Mouse (Mus musculus) small intestine, adult 2 months (tissue): ENCODE measurements at regions not wholly inside any gene's neighbourhood (a gene's known extent, or its start where the extent isn't known, plus 50 kb on each side); places are given as distances from the start of the nearest gene placed in this dataset.

Source experiments
- H3K27ac ChIP-seq: fragments of 200-500 bp; 2 replicates; pipeline ENCODE4 v1.5.1; 2012; ENCODE audit warnings: low read depth, low read length, control low read depth, inconsistent platforms; ENCODE audit not compliant: insufficient read depth
- H3K27me3 ChIP-seq: fragments of 200-500 bp; 2 replicates; pipeline ENCODE4 v1.6.1; 2012; ENCODE audit warnings: mild to moderate bottlenecking, moderate library complexity, low read length, inconsistent platforms; ENCODE audit not compliant: control insufficient read depth, insufficient read depth
- H3K36me3 ChIP-seq: fragments of 200-500 bp; 2 replicates; pipeline ENCODE4 v1.6.1; 2012; ENCODE audit warnings: mild to moderate bottlenecking, low read length, control low read depth, inconsistent platforms; ENCODE audit not compliant: control insufficient read depth, insufficient read depth
- H3K4me1 ChIP-seq: fragments of 200-500 bp; 2 replicates; pipeline ENCODE4 v1.6.1; 2012; ENCODE audit warnings: low read length, inconsistent platforms, mixed read lengths; ENCODE audit not compliant: control insufficient read depth, insufficient read depth, insufficient read length
- H3K4me3 ChIP-seq: fragments of 200-500 bp; 2 replicates; pipeline ENCODE4 v1.5.1; 2012; ENCODE audit warnings: low read depth, mild to moderate bottlenecking, control low read depth, inconsistent platforms, low read length, moderate library complexity
- CTCF ChIP-seq: fragments of 200-500 bp; IDR thresholded peaks from 2 replicates; pipeline ENCODE4 v1.5.1; 2012; ENCODE audit warnings: low read depth, mild to moderate bottlenecking, control low read depth, inconsistent platforms, low read length, moderate library complexity, mixed read lengths; ENCODE audit not compliant: insufficient replicate concordance, insufficient read length; ENCODE audit errors: extremely low read depth
- POLR2A ChIP-seq: fragments of 200-500 bp; IDR thresholded peaks from 2 replicates; pipeline ENCODE4 v1.6.1; 2012; ENCODE audit warnings: low read depth, mild to moderate bottlenecking, control low read depth, inconsistent platforms, low read length, moderate library complexity
- WGBS: fragments of 180-500 bp; shearing (Covaris S2); methylation state at CpG from one replicate; pipeline ENCODE4 v1.1.7; 2018; 5-methylcytosine and 5-hydroxymethylcytosine counted together

DNA sequence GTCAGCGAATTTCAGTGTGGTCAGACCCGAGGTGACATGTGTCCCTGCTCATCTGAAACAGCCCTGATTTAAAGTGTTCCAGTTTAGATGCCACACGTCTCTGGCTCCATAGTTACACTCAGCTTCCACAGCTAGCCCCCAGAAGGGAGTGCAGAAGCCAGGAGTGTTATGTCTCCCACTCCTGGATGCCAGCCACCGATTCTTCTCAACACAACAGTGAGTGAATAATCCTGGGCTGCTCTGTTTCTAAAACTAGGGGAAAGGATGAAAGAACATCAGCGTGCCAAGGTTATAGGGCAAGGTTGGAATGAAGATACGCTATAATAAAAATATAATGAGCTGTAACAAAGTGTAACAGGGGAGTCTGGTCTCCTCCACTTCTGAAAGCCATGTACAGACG lies 51.5 kb upstream of the Stmnd1 start:
- H3K27ac ChIP-seq = no peak overlapping the region
- no peak overlapping the region for H3K4me3 ChIP-seq
- no peaks in the 10 kb centered on the region for H3K36me3 ChIP-seq
- WGBS = 75% methylated on average over 7 of the region's 7 CpGs
- H3K27me3 ChIP-seq = no peaks in the 10 kb centered on the region
- no peaks in the 10 kb centered on the region for H3K4me1 ChIP-seq
- TF ChIP-seq POLR2A (no peak), CTCF (no peak)

GRCm38 (mm10) chr13:46218101-46218701 lies 55.3 kb upstream of the Stmnd1 start:
- Histone ChIP-seq H3K4me1 (no peaks in the 10 kb centered on the region), H3K4me3 (no peak overlapping the region)

DNA sequence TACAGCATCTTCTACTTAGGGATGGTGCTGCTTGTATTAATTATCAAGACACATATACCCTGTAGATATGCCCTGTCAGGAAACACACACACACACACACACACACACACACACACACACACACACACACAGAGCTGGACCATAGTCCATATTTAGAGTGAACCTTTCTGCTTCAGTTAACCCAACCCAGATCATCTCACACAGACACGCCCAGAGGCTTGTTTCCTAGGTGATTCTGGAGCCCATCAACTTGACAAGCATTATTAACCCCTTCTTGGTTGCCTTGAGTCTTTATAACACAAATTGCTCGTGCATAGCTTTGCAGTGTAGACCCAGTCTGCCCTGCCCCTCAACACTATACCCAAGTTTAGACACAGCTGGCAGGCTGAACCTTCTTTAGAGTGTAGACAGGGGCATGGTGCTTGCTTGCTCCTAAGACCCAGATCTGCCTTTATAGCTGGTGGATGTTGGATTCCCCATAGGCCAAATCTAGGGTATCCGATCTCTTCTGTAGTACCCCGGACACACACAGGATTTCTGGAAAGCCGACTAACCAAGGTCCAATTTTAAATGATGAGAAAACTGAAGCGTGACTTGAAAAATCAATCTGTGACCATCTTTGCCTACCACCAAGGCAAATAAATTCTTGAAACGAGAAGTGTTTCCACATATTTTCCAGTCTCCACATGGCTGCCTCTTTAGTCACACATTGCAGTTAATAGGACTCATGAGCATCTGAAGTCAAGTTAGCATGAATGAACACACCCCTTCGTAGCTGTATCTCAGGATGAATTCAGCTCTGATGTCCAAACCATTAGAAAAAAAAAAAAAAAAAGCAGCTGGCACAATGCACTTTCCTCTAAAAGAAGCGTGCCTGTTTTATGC lies 56.3 kb upstream of the Stmnd1 start:
- no peak for TF ChIP-seq CTCF
- no peak for TF ChIP-seq POLR2A
- WGBS = 76% methylated on average over 9 of the region's 9 CpGs
- no peak overlapping the region for H3K4me3 ChIP-seq
- H3K27ac ChIP-seq = no peak overlapping the region
- no peaks in the 10 kb centered on the region for H3K4me1 ChIP-seq
- no peaks in the 10 kb centered on the region for H3K36me3 ChIP-seq
- H3K27me3 ChIP-seq = no peaks in the 10 kb centered on the region

More at GRCm38 (mm10) chr13:46218101-46218701, 55.3 kb upstream of the Stmnd1 start:
- no peaks in the 10 kb centered on the region for H3K36me3 ChIP-seq
- 70% methylated on average over 20 of the region's 20 CpGs for WGBS
- TF ChIP-seq CTCF (no peak), POLR2A (no peak)
- no peaks in the 10 kb centered on the region for H3K27me3 ChIP-seq
- H3K27ac ChIP-seq = no peak overlapping the region

DNA sequence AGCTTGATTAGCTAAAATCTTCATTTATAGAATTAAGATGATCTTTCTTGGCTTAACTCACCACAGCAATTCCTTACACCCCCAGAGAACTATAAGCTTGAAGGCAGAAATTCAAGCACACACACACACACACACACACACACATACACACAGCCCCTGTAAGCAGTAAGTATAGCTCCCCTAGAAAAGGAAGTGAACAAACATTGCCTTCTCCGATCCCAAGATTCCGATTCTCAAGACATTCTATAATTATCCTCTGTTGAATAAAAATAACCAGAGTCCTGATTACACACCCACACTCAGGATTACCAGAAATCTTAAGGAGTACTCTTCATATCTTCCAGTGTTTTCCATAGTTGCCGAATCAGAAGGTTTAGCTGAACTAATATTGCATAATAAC lies 70.0 kb upstream of the Stmnd1 start:
- no peaks in the 10 kb centered on the region for H3K36me3 ChIP-seq
- no peak overlapping the region for H3K4me3 ChIP-seq
- no peak overlapping the region for H3K27ac ChIP-seq
- WGBS = 77% methylated on average over 3 of the region's 3 CpGs
- H3K4me1 ChIP-seq = no peaks in the 10 kb centered on the region
- H3K27me3 ChIP-seq = no peaks in the 10 kb centered on the region
- TF ChIP-seq CTCF = no peak
- no peak for TF ChIP-seq POLR2A

DNA sequence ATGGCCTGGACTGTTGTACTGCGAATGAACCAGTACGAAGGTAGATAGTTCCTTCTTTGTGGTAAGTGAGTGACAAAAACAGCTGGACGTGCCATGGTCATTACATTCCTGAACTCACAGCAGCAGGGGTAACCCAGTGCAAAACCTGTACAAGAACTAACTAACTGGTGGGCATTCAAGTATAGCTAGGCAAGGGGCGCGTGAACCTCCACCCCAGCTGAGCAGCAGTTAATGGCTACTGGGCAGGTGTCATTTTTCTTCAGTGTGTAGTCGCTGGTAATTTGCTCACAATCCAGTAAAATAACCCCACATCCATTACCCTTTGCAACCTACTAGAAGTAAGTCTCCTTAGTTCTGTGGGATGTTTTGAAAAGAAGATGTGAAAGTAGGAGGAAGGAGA lies 70.9 kb upstream of the Stmnd1 start:
- TF ChIP-seq CTCF (no peak), POLR2A (no peak)
- Histone ChIP-seq H3K36me3 (no peaks in the 10 kb centered on the region), H3K4me3 (no peak overlapping the region), H3K4me1 (no peaks in the 10 kb centered on the region), H3K27me3 (no peaks in the 10 kb centered on the region), H3K27ac (no peak overlapping the region)
- WGBS = 91% methylated on average over 6 of the region's 6 CpGs

GRCm38 (mm10) chr13:46201029-46201599 lies 72.4 kb upstream of the Stmnd1 start:
- H3K4me3 ChIP-seq = no peak overlapping the region
- 78% methylated on average over 14 of the region's 14 CpGs for WGBS
- TF ChIP-seq POLR2A = no peak
- TF ChIP-seq CTCF = no peak
- H3K4me1 ChIP-seq = no peaks in the 10 kb centered on the region
- no peaks in the 10 kb centered on the region for H3K27me3 ChIP-seq
- no peaks in the 10 kb centered on the region for H3K36me3 ChIP-seq
- no peak overlapping the region for H3K27ac ChIP-seq

- no peaks in the 10 kb centered on the region for H3K36me3 ChIP-seq
- H3K27me3 ChIP-seq = no peaks in the 10 kb centered on the region
- H3K4me1 ChIP-seq = peaks cover 4% of the 10 kb centered on the region; the same call in 1 of the 2 replicates
- WGBS = 63% methylated on average over 1 of the region's 1 CpGs
- no peak overlapping the region for H3K27ac ChIP-seq
- TF ChIP-seq POLR2A = no peak
- no peak for TF ChIP-seq CTCF
- H3K4me3 ChIP-seq = no peak overlapping the region
Observed at GRCm38 (mm10) chr13:46193131-46193530, 80.4 kb upstream of the Stmnd1 start.

GRCm38 (mm10) chr13:46189726-46190125 lies 83.8 kb upstream of the Stmnd1 start:
- no peak for TF ChIP-seq CTCF
- TF ChIP-seq POLR2A = no peak
- Histone ChIP-seq H3K27ac (no peak overlapping the region), H3K27me3 (no peaks in the 10 kb centered on the region; the same call in 1 of the 2 replicates), H3K4me3 (no peak overlapping the region), H3K36me3 (no peaks in the 10 kb centered on the region), H3K4me1 (peaks cover 4% of the 10 kb centered on the region; the same call in 1 of the 2 replicates)
- WGBS = 61% methylated on average over 2 of the region's 2 CpGs
